In the genomic region with DNA sequence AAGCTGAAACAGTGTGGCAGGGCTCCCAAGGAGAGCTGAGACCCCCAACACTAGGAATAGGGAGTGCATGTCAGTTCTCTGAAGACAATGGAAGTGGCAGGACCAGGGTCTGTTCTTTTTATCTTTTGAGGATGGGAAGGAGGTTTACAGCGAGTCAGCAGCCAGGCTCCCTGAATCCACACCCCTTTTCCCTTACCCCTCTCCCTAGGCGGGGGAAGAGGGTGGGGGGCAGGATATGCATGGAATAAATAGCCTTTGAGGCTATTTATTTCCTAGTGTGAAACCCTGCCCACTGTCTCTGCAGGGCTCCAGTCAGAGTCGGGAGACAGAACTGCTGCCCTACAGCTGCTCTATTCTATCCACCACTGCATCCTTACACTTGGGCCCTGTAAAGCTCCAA, we compare ENCODE assay signal across 16 mouse cellular contexts. TPM values are rescaled to one million over a fixed set of nuclear protein-coding genes. Genes with fewer than 3 reads are reported as not detected.
A peak's percentile ranks its signal among the peaks of the same experiment; 100 is the strongest.
DNase-seq lines count a peak whose midpoint lies in the region; ATAC-seq and TF ChIP-seq lines count a peak whose summit lies in the region.
"Had no signal": no experiment of that assay in that cellular context is flagged by ENCODE, and none has a peak within 500 bp of the region (broad histone marks: within the 10 kb centered on the region; RNA-seq: fewer than 3 reads in every experiment).

No protein-coding gene starts in this region.

- H3K36me3 ChIP-seq in lung, embryonic 14.5 days (ENCODE audit: insufficient read depth): no peaks in the 10 kb centered on the region
- H3K36me3 ChIP-seq in embryonic facial prominence, embryonic 11.5 days (replicated peaks; ENCODE audit: control insufficient read depth, insufficient read depth, low read depth, low read length): no peaks in the 10 kb centered on the region
- no peaks in the 10 kb centered on the region for H3K36me3 ChIP-seq in stomach, postnatal 0 days (ENCODE audit: control insufficient read depth, insufficient read depth, low read length)
- H3K36me3 ChIP-seq: heart, embryonic 10.5 days; lung, embryonic 15.5 days had no signal

- no peak overlapping the region for H3K4me3 ChIP-seq in lung, embryonic 14.5 days (ENCODE audit: low read depth, low read length)
- H3K4me3 ChIP-seq in embryonic facial prominence, embryonic 11.5 days (ENCODE audit: low read depth, low read length): no peak overlapping the region
- H3K4me3 ChIP-seq in stomach, postnatal 0 days (ENCODE audit: low read depth, low read length): no peak overlapping the region
- H3K4me3 ChIP-seq: forebrain, embryonic 13.5 days; heart, embryonic 10.5 days; lung, embryonic 15.5 days had no signal

- 10% methylated on average over 3 of the region's 3 CpGs for WGBS in lung, embryonic 14.5 days
- WGBS in embryonic facial prominence, embryonic 11.5 days: 0% methylated on average over 2 of the region's 3 CpGs
- 18% methylated on average over 3 of the region's 3 CpGs for WGBS in stomach, postnatal 0 days

- no peak for TF ChIP-seq EP300 in stomach, postnatal 0 days (optimal IDR thresholded peaks at IDR 0.05)

- no peak for TF ChIP-seq CTCF in lung, embryonic 14.5 days (IDR thresholded peaks at IDR 0.05; ENCODE audit: low read depth)
- no peak for TF ChIP-seq CTCF in stomach, postnatal 0 days (IDR thresholded peaks at IDR 0.05; ENCODE audit: low read depth)

- no peaks in the 10 kb centered on the region for H3K4me1 ChIP-seq in lung, embryonic 14.5 days (ENCODE audit: insufficient read depth)
- H3K4me1 ChIP-seq in embryonic facial prominence, embryonic 11.5 days (ENCODE audit: control insufficient read depth, insufficient read depth, low read length): no peaks in the 10 kb centered on the region
- H3K4me1 ChIP-seq in stomach, postnatal 0 days (replicated peaks; ENCODE audit: control insufficient read depth, insufficient read depth): no peaks in the 10 kb centered on the region; the same call in 1 of the 2 replicates
- H3K4me1 ChIP-seq: forebrain, embryonic 13.5 days had no signal

- no peaks in the 10 kb centered on the region for H3K27me3 ChIP-seq in lung, embryonic 14.5 days (ENCODE audit: insufficient read depth, low read length)
- no peaks in the 10 kb centered on the region for H3K27me3 ChIP-seq in embryonic facial prominence, embryonic 11.5 days (ENCODE audit: control insufficient read depth, insufficient read depth, low read length)
- H3K27me3 ChIP-seq in stomach, postnatal 0 days (ENCODE audit: control insufficient read depth, insufficient read depth, low read length): no peaks in the 10 kb centered on the region
- H3K27me3 ChIP-seq: CH12.LX; forebrain, embryonic 13.5 days; lung, embryonic 15.5 days had no signal

- peak; percentile 55; the same call in 1 of the 2 replicates for ATAC-seq in lung, embryonic 14.5 days (ENCODE audit: insufficient read depth)
- 0 out of 2 replicates have a peak, but pooled peaks have one; percentile 48 for ATAC-seq in embryonic facial prominence, embryonic 11.5 days (replicated peaks; ENCODE audit: insufficient number of reproducible peaks, low FRiP score, low TSS enrichment, low read depth)
- ATAC-seq in stomach, postnatal 0 days (ENCODE audit: low FRiP score, low TSS enrichment): 0 out of 2 replicates have a peak, but pooled peaks have one; percentile 10
- ATAC-seq: forebrain, embryonic 13.5 days; intestine, postnatal 0 days had no signal

- DNase-seq in lung, embryonic 14.5 days: peak; percentile 13
- no peak for DNase-seq in lung, postnatal 36 days
- DNase-seq in right cerebral cortex, adult 18-20 months: peak; percentile 19
- no peak for DNase-seq in right cerebral cortex, adult 2 months (ENCODE audit: low spot score in 2 of 2)
- DNase-seq in embryonic facial prominence, embryonic 11.5 days (ENCODE audit: low spot score): no peak
- no peak for DNase-seq in stomach, postnatal 0 days (ENCODE audit: low spot score)
- no peak for DNase-seq in neural tube, embryonic 10.5 days (ENCODE audit: extremely low spot score, low spot score)
- DNase-seq: adrenal gland, postnatal 25 days; cerebellum, adult 11 months; left cerebral cortex, postnatal 4 days; thymus, adult 18-20 months had no signal

- no peak overlapping the region for H3K27ac ChIP-seq in lung, embryonic 14.5 days (ENCODE audit: low read depth)
- no peak overlapping the region for H3K27ac ChIP-seq in embryonic facial prominence, embryonic 11.5 days (replicated peaks; ENCODE audit: low read depth, low read length)
- H3K27ac ChIP-seq in stomach, postnatal 0 days (replicated peaks): no peak overlapping the region
- H3K27ac ChIP-seq: forebrain, embryonic 13.5 days; heart, embryonic 10.5 days; lung, embryonic 15.5 days had no signal

- H3K9ac ChIP-seq in lung, embryonic 14.5 days: no peak overlapping the region
- 0 out of 2 replicates have a peak overlapping the region, but pooled peaks have one; percentile 19 for H3K9ac ChIP-seq in embryonic facial prominence, embryonic 11.5 days (replicated peaks; ENCODE audit: low read length)
- H3K9ac ChIP-seq in stomach, postnatal 0 days (ENCODE audit: low read length): peak overlapping the region; percentile 35; the same call in 1 of the 2 replicates
- H3K9ac ChIP-seq: forebrain, embryonic 13.5 days; lung, embryonic 15.5 days had no signal

- H3K4me2 ChIP-seq in lung, embryonic 14.5 days: no peak overlapping the region
- H3K4me2 ChIP-seq in embryonic facial prominence, embryonic 11.5 days (ENCODE audit: low read depth, low read length): no peak overlapping the region
- no peak overlapping the region for H3K4me2 ChIP-seq in stomach, postnatal 0 days (replicated peaks; ENCODE audit: low read depth)
- H3K4me2 ChIP-seq: forebrain, embryonic 13.5 days; lung, embryonic 15.5 days had no signal

- H3K9me3 ChIP-seq in lung, embryonic 14.5 days (ENCODE audit: low read depth, low read length): no peaks in the 10 kb centered on the region
- H3K9me3 ChIP-seq in embryonic facial prominence, embryonic 11.5 days (replicated peaks; ENCODE audit: control insufficient read depth, low read length): no peaks in the 10 kb centered on the region
- no peaks in the 10 kb centered on the region for H3K9me3 ChIP-seq in stomach, postnatal 0 days (ENCODE audit: control insufficient read depth, low read length)
- H3K9me3 ChIP-seq: forebrain, embryonic 13.5 days; heart, embryonic 10.5 days; lung, embryonic 15.5 days had no signal

RNA-seq across cellular contexts. Expression of a gene that starts 9.9 kb away (rescaled TPM):
- polyA plus RNA-seq in lung, embryonic 14.5 days (2014; fragmentation: Nextera tagmentation; extraction: Ambion mirVana): 29.4 and 30.8 TPM in 2 replicates
- 33.7 and 37.4 TPM in 2 replicates for polyA plus RNA-seq in embryonic facial prominence, embryonic 11.5 days (2014; fragmentation: Nextera tagmentation; extraction: Ambion mirVana)
- 13.0 and 13.9 TPM in 2 replicates for polyA plus RNA-seq in stomach, postnatal 0 days (2015; fragmentation: Nextera tagmentation; extraction: Ambion mirVana)

RNA-seq across cellular contexts. Expression of a gene that starts 43.7 kb away (rescaled TPM):
- polyA plus RNA-seq in lung, embryonic 14.5 days (2014; fragmentation: Nextera tagmentation; extraction: Ambion mirVana): 5.0 and 5.6 TPM in 2 replicates
- polyA plus RNA-seq in embryonic facial prominence, embryonic 11.5 days (2014; fragmentation: Nextera tagmentation; extraction: Ambion mirVana): 0.85 and 0.98 TPM in 2 replicates
- polyA plus RNA-seq in stomach, postnatal 0 days (2015; fragmentation: Nextera tagmentation; extraction: Ambion mirVana): 5.4 and 6.5 TPM in 2 replicates
- polyA plus RNA-seq: forebrain, embryonic 13.5 days had no signal

Comparison
In these comparisons a context has a peak if more than half of its experiments do, and no peak if none do; other contexts are left out.
1. DNase-seq: peak in lung, embryonic 14.5 days (single experiment) and right cerebral cortex, adult 18-20 months (single experiment); none in lung, postnatal 36 days (single experiment), right cerebral cortex, adult 2 months (0 of 2), embryonic facial prominence, embryonic 11.5 days (single experiment), stomach, postnatal 0 days (single experiment) and neural tube, embryonic 10.5 days (single experiment).
2. Peak in every context shown above with its lines, with median percentiles within 50 percentile points of each other: ATAC-seq.